Mouse (Mus musculus): ENCODE data around the gene Pafah1b2. TPM values are rescaled to one million over a fixed set of nuclear protein-coding genes. Genes with fewer than 3 reads are reported as not detected.

The Pafah1b2 gene
- polyA plus RNA-seq, 1 experiment from 2014 or later: 227 TPM

- 55% methylated on average over 3 of the region's 3 CpGs for WGBS
- Histone ChIP-seq H3K9me3 (replicated peaks; ENCODE audit: control insufficient read depth, low read length) (no peaks in the 10 kb centered on the region), H3K36me3 (replicated peaks; ENCODE audit: control insufficient read depth, insufficient read depth, low read depth, low read length) (no peaks in the 10 kb centered on the region), H3K4me3 (ENCODE audit: low read depth, low read length) (no peak overlapping the region), H3K27ac (replicated peaks; ENCODE audit: low read depth, low read length) (no peak overlapping the region), H3K9ac (replicated peaks; ENCODE audit: low read length) (no peak overlapping the region), H3K4me1 (ENCODE audit: control insufficient read depth, insufficient read depth, low read length) (peaks cover 3% of the 10 kb centered on the region; the same call in 1 of the 2 replicates), H3K4me2 (ENCODE audit: low read depth, low read length) (no peak overlapping the region), H3K27me3 (ENCODE audit: control insufficient read depth, insufficient read depth, low read length) (no peaks in the 10 kb centered on the region)
- no peak for DNase-seq (ENCODE audit: low spot score)
- ATAC-seq (replicated peaks; ENCODE audit: insufficient number of reproducible peaks, low FRiP score, low TSS enrichment, low read depth): no peak
These were observed 1.2 kb downstream of the Pafah1b2 start for GRCm38 (mm10) chr9:46011094-46011970.

GRCm38 (mm10) chr9:46009669-46009983 lies 2.9 kb downstream of the Pafah1b2 start:
- WGBS: 72% methylated on average over 1 of the region's 1 CpGs
- ATAC-seq (replicated peaks; ENCODE audit: insufficient number of reproducible peaks, low FRiP score, low TSS enrichment, low read depth): no peak

GRCm38 (mm10) chr9:46008931-46009668 lies 3.4 kb downstream of the Pafah1b2 start:
- H3K27me3 ChIP-seq (ENCODE audit: control insufficient read depth, insufficient read depth, low read length): no peaks in the 10 kb centered on the region
- H3K36me3 ChIP-seq (replicated peaks; ENCODE audit: control insufficient read depth, insufficient read depth, low read depth, low read length): no peaks in the 10 kb centered on the region
- H3K9me3 ChIP-seq (replicated peaks; ENCODE audit: control insufficient read depth, low read length): no peaks in the 10 kb centered on the region
- DNase-seq (ENCODE audit: low spot score) (no peak), ATAC-seq (replicated peaks; ENCODE audit: insufficient number of reproducible peaks, low FRiP score, low TSS enrichment, low read depth) (no peak)
- WGBS: 76% methylated on average over 6 of the region's 7 CpGs
- H3K9ac ChIP-seq (replicated peaks; ENCODE audit: low read length): no peak overlapping the region
- no peaks in the 10 kb centered on the region for H3K4me1 ChIP-seq (ENCODE audit: control insufficient read depth, insufficient read depth, low read length)
- H3K4me2 ChIP-seq (ENCODE audit: low read depth, low read length): no peak overlapping the region
- H3K27ac ChIP-seq (replicated peaks; ENCODE audit: low read depth, low read length): no peak overlapping the region
- no peak overlapping the region for H3K4me3 ChIP-seq (ENCODE audit: low read depth, low read length)

More at GRCm38 (mm10) chr9:46009669-46009983, 2.9 kb downstream of the Pafah1b2 start:
- no peak overlapping the region for H3K4me3 ChIP-seq (ENCODE audit: low read depth, low read length)
- H3K27me3 ChIP-seq (ENCODE audit: control insufficient read depth, insufficient read depth, low read length): no peaks in the 10 kb centered on the region
- H3K9me3 ChIP-seq (replicated peaks; ENCODE audit: control insufficient read depth, low read length): no peaks in the 10 kb centered on the region
- H3K9ac ChIP-seq (replicated peaks; ENCODE audit: low read length): no peak overlapping the region
- no peaks in the 10 kb centered on the region for H3K36me3 ChIP-seq (replicated peaks; ENCODE audit: control insufficient read depth, insufficient read depth, low read depth, low read length)
- no peak overlapping the region for H3K27ac ChIP-seq (replicated peaks; ENCODE audit: low read depth, low read length)
- H3K4me2 ChIP-seq (ENCODE audit: low read depth, low read length): no peak overlapping the region
- H3K4me1 ChIP-seq (ENCODE audit: control insufficient read depth, insufficient read depth, low read length): no peaks in the 10 kb centered on the region
- DNase-seq (ENCODE audit: low spot score): no peak

- no peak overlapping the region for H3K4me3 ChIP-seq (ENCODE audit: low read depth, low read length)
- ATAC-seq (replicated peaks; ENCODE audit: insufficient number of reproducible peaks, low FRiP score, low TSS enrichment, low read depth): no peak
These were observed 6.3 kb downstream of the Pafah1b2 start for GRCm38 (mm10) chr9:46006224-46006623.

GRCm38 (mm10) chr9:46004529-46004928 lies 8.0 kb downstream of the Pafah1b2 start:
- H3K27ac ChIP-seq (replicated peaks; ENCODE audit: low read depth, low read length): no peak overlapping the region
- no peak for ATAC-seq (replicated peaks; ENCODE audit: insufficient number of reproducible peaks, low FRiP score, low TSS enrichment, low read depth)
- no peak overlapping the region for H3K4me2 ChIP-seq (ENCODE audit: low read depth, low read length)
- 67% methylated on average over 3 of the region's 3 CpGs for WGBS
- no peaks in the 10 kb centered on the region for H3K36me3 ChIP-seq (replicated peaks; ENCODE audit: control insufficient read depth, insufficient read depth, low read depth, low read length)
- no peak for DNase-seq (ENCODE audit: low spot score)
- H3K9ac ChIP-seq (replicated peaks; ENCODE audit: low read length): no peak overlapping the region
- H3K4me1 ChIP-seq (ENCODE audit: control insufficient read depth, insufficient read depth, low read length): no peaks in the 10 kb centered on the region
- H3K27me3 ChIP-seq (ENCODE audit: control insufficient read depth, insufficient read depth, low read length): no peaks in the 10 kb centered on the region
- no peaks in the 10 kb centered on the region for H3K9me3 ChIP-seq (replicated peaks; ENCODE audit: control insufficient read depth, low read length)
- no peak overlapping the region for H3K4me3 ChIP-seq (ENCODE audit: low read depth, low read length)

More at GRCm38 (mm10) chr9:46006224-46006623, 6.3 kb downstream of the Pafah1b2 start:
- no peak overlapping the region for H3K27ac ChIP-seq (replicated peaks; ENCODE audit: low read depth, low read length)
- no peaks in the 10 kb centered on the region for H3K27me3 ChIP-seq (ENCODE audit: control insufficient read depth, insufficient read depth, low read length)
- no peak for DNase-seq (ENCODE audit: low spot score)
- H3K4me2 ChIP-seq (ENCODE audit: low read depth, low read length): no peak overlapping the region
- 63% methylated on average over 5 of the region's 5 CpGs for WGBS
- H3K36me3 ChIP-seq (replicated peaks; ENCODE audit: control insufficient read depth, insufficient read depth, low read depth, low read length): no peaks in the 10 kb centered on the region
- H3K9ac ChIP-seq (replicated peaks; ENCODE audit: low read length): no peak overlapping the region
- no peaks in the 10 kb centered on the region for H3K9me3 ChIP-seq (replicated peaks; ENCODE audit: control insufficient read depth, low read length)
- H3K4me1 ChIP-seq (ENCODE audit: control insufficient read depth, insufficient read depth, low read length): no peaks in the 10 kb centered on the region

GRCm38 (mm10) chr9:46003729-46004128 lies 8.8 kb downstream of the Pafah1b2 start:
- H3K4me2 ChIP-seq (ENCODE audit: low read depth, low read length): no peak overlapping the region
- H3K9ac ChIP-seq (replicated peaks; ENCODE audit: low read length): no peak overlapping the region
- WGBS: 9% methylated on average over 7 of the region's 7 CpGs
- no peaks in the 10 kb centered on the region for H3K27me3 ChIP-seq (ENCODE audit: control insufficient read depth, insufficient read depth, low read length)
- no peaks in the 10 kb centered on the region for H3K4me1 ChIP-seq (ENCODE audit: control insufficient read depth, insufficient read depth, low read length)
- ATAC-seq (replicated peaks; ENCODE audit: insufficient number of reproducible peaks, low FRiP score, low TSS enrichment, low read depth) (no peak), DNase-seq (ENCODE audit: low spot score) (peak; percentile 91)
- H3K9me3 ChIP-seq (replicated peaks; ENCODE audit: control insufficient read depth, low read length): no peaks in the 10 kb centered on the region
- H3K4me3 ChIP-seq (ENCODE audit: low read depth, low read length): no peak overlapping the region
- H3K27ac ChIP-seq (replicated peaks; ENCODE audit: low read depth, low read length): no peak overlapping the region
- no peaks in the 10 kb centered on the region for H3K36me3 ChIP-seq (replicated peaks; ENCODE audit: control insufficient read depth, insufficient read depth, low read depth, low read length)

- Histone ChIP-seq H3K27me3 (ENCODE audit: control insufficient read depth, insufficient read depth, low read length) (no peaks in the 10 kb centered on the region), H3K36me3 (replicated peaks; ENCODE audit: control insufficient read depth, insufficient read depth, low read depth, low read length) (no peaks in the 10 kb centered on the region), H3K9ac (replicated peaks; ENCODE audit: low read length) (no peak overlapping the region), H3K4me1 (ENCODE audit: control insufficient read depth, insufficient read depth, low read length) (no peaks in the 10 kb centered on the region), H3K27ac (replicated peaks; ENCODE audit: low read depth, low read length) (no peak overlapping the region), H3K9me3 (replicated peaks; ENCODE audit: control insufficient read depth, low read length) (no peaks in the 10 kb centered on the region), H3K4me3 (ENCODE audit: low read depth, low read length) (no peak overlapping the region), H3K4me2 (ENCODE audit: low read depth, low read length) (no peak overlapping the region)
- DNase-seq (ENCODE audit: low spot score): no peak
- 58% methylated on average over 4 of the region's 4 CpGs for WGBS
- ATAC-seq (replicated peaks; ENCODE audit: insufficient number of reproducible peaks, low FRiP score, low TSS enrichment, low read depth): no peak
These were observed 13.5 kb downstream of the Pafah1b2 start for GRCm38 (mm10) chr9:45999009-45999408.

GRCm38 (mm10) chr9:45985229-45985567 lies 27.3 kb downstream of the Pafah1b2 start:
- Histone ChIP-seq H3K9me3 (replicated peaks; ENCODE audit: control insufficient read depth, low read length) (no peaks in the 10 kb centered on the region), H3K36me3 (replicated peaks; ENCODE audit: control insufficient read depth, insufficient read depth, low read depth, low read length) (no peaks in the 10 kb centered on the region), H3K4me3 (ENCODE audit: low read depth, low read length) (peak overlapping the region; percentile 99), H3K4me2 (ENCODE audit: low read depth, low read length) (peak overlapping the region; percentile 88), H3K9ac (replicated peaks; ENCODE audit: low read length) (peak overlapping the region; percentile 100), H3K4me1 (ENCODE audit: control insufficient read depth, insufficient read depth, low read length) (no peaks in the 10 kb centered on the region; the same call in 1 of the 2 replicates), H3K27ac (replicated peaks; ENCODE audit: low read depth, low read length) (peak overlapping the region; percentile 90), H3K27me3 (ENCODE audit: control insufficient read depth, insufficient read depth, low read length) (no peaks in the 10 kb centered on the region)
- ATAC-seq (replicated peaks; ENCODE audit: insufficient number of reproducible peaks, low FRiP score, low TSS enrichment, low read depth): peak; percentile 84
- under 1% methylated on average over 4 of the region's 4 CpGs for WGBS
- peak; percentile 59 for DNase-seq (ENCODE audit: low spot score)
